Mouse (Mus musculus) liver, embryonic 14.5 days (tissue): ENCODE measurements around the gene Ptprr.

Source experiments
- CTCF ChIP-seq: IDR thresholded peaks from 2 replicates; pipeline ENCODE4 v1.5.1; 2016; ENCODE audit warnings: antibody characterized with exemption, low read depth, control low read depth
- EP300 ChIP-seq: IDR thresholded peaks from 2 replicates; pipeline ENCODE4 v1.6.1; 2016; ENCODE audit warnings: antibody characterized with exemption, low read depth

DNA sequence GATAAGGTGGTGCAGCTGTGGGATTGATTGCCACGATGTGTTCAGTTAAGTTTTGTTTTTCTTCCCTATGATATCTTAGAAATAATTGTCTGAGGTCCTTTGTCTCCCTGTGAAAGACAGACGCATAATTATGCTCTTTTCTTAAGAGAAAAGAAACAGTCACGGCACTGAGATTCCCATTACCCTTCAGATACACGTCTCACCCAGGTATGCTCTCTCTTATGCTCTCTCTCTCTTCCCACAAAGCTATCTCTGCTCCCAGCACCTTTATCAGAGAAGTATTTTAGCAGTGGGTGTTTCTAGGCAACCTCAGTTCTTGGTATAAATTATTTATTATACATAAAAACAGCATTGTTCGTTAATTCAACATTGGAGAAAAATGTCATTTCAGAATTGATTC, 107.4 kb downstream of the Ptprr start:
- no peak for TF ChIP-seq EP300
- no peak for TF ChIP-seq CTCF
